Mouse (Mus musculus): ENCODE measurements around the gene Rack1. TPM values are rescaled to one million over a fixed set of nuclear protein-coding genes. Genes with fewer than 3 reads are reported as not detected.
"Not testable (repeated sequence)": the region's sequence is repeated elsewhere in the genome, so short reads cannot be mapped to it uniquely, and the experiment has no call there.

Rack1 gene
- polyA plus RNA-seq, 1 experiment from 2014 or later, result 351 TPM

GRCm38 (mm10) chr11:48838181-48838797, 38.2 kb downstream of the Rack1 start:
- Histone ChIP-seq H3K9ac (ENCODE audit: low read depth, low read length) (peak overlapping the region; percentile 70), H3K4me1 (ENCODE audit: control insufficient read depth, insufficient read depth, low read length) (peaks cover 9% of the 10 kb centered on the region), H3K27me3 (ENCODE audit: control insufficient read depth, insufficient read depth, low read depth, low read length) (no peaks in the 10 kb centered on the region; the same call in 1 of the 2 replicates), H3K9me3 (replicated peaks; ENCODE audit: control insufficient read depth, low read length, poor library complexity, severe bottlenecking) (no peaks in the 10 kb centered on the region), H3K27ac (ENCODE audit: low read length) (no peak overlapping the region; the same call in 1 of the 2 replicates), H3K36me3 (ENCODE audit: control insufficient read depth, insufficient read depth, low read length) (no peaks in the 10 kb centered on the region), H3K4me3 (ENCODE audit: low read depth, low read length) (peak overlapping the region; percentile 64), H3K4me2 (ENCODE audit: low read length) (peak overlapping the region; percentile 81)
- whole genome bisulfite sequencing, result 3% methylated on average over 16 of the region's 16 CpGs
- ATAC-seq, result peak; percentile 25; the same call in 1 of the 2 replicates

GRCm38 (mm10) chr11:48838879-48839680, 38.9 kb downstream of the Rack1 start:
- WGBS, result 76% methylated on average over 10 of the region's 10 CpGs
- peak overlapping the region; percentile 70; the same call in 1 of the 2 replicates for H3K9ac ChIP-seq (ENCODE audit: low read depth, low read length)
- no peak for ATAC-seq
- no peaks in the 10 kb centered on the region for H3K9me3 ChIP-seq (replicated peaks; ENCODE audit: control insufficient read depth, low read length, poor library complexity, severe bottlenecking)
- no peaks in the 10 kb centered on the region for H3K36me3 ChIP-seq (ENCODE audit: control insufficient read depth, insufficient read depth, low read length)
- peak overlapping the region; percentile 81 for H3K4me2 ChIP-seq (ENCODE audit: low read length)
- no peaks in the 10 kb centered on the region; the same call in 1 of the 2 replicates for H3K27me3 ChIP-seq (ENCODE audit: control insufficient read depth, insufficient read depth, low read depth, low read length)
- peak overlapping the region; percentile 64 for H3K4me3 ChIP-seq (ENCODE audit: low read depth, low read length)
- H3K4me1 ChIP-seq (ENCODE audit: control insufficient read depth, insufficient read depth, low read length), result peaks cover 9% of the 10 kb centered on the region
- H3K27ac ChIP-seq (ENCODE audit: low read length), result no peak overlapping the region

- ATAC-seq, result no peak
- Histone ChIP-seq H3K9ac (ENCODE audit: low read depth, low read length) (no peak overlapping the region), H3K4me1 (ENCODE audit: control insufficient read depth, insufficient read depth, low read length) (peaks cover 9% of the 10 kb centered on the region), H3K9me3 (replicated peaks; ENCODE audit: control insufficient read depth, low read length, poor library complexity, severe bottlenecking) (no peaks in the 10 kb centered on the region), H3K36me3 (ENCODE audit: control insufficient read depth, insufficient read depth, low read length) (no peaks in the 10 kb centered on the region), H3K27ac (ENCODE audit: low read length) (no peak overlapping the region), H3K27me3 (ENCODE audit: control insufficient read depth, insufficient read depth, low read depth, low read length) (no peaks in the 10 kb centered on the region; the same call in 1 of the 2 replicates), H3K4me3 (ENCODE audit: low read depth, low read length) (no peak overlapping the region), H3K4me2 (ENCODE audit: low read length) (no peak overlapping the region)
These were observed 40.7 kb downstream of the Rack1 start for GRCm38 (mm10) chr11:48840805-48841204.

- WGBS, result 92% methylated on average over 5 of the region's 5 CpGs
These were observed 41.1 kb downstream of the Rack1 start for GRCm38 (mm10) chr11:48841213-48841612.

GRCm38 (mm10) chr11:48842378-48842792, 42.3 kb downstream of the Rack1 start:
- Histone ChIP-seq H3K4me2 (ENCODE audit: low read length) (no peak overlapping the region), H3K4me1 (ENCODE audit: control insufficient read depth, insufficient read depth, low read length) (peaks cover 5% of the 10 kb centered on the region), H3K9me3 (replicated peaks; ENCODE audit: control insufficient read depth, low read length, poor library complexity, severe bottlenecking) (no peaks in the 10 kb centered on the region), H3K36me3 (ENCODE audit: control insufficient read depth, insufficient read depth, low read length) (no peaks in the 10 kb centered on the region), H3K27me3 (ENCODE audit: control insufficient read depth, insufficient read depth, low read depth, low read length) (no peaks in the 10 kb centered on the region), H3K9ac (ENCODE audit: low read depth, low read length) (no peak overlapping the region), H3K4me3 (ENCODE audit: low read depth, low read length) (no peak overlapping the region), H3K27ac (ENCODE audit: low read length) (no peak overlapping the region)
- ATAC-seq, result no peak
- WGBS, result 82% methylated on average over 4 of the region's 4 CpGs

More at GRCm38 (mm10) chr11:48841213-48841612, 41.1 kb downstream of the Rack1 start:
- no peaks in the 10 kb centered on the region; the same call in 1 of the 2 replicates for H3K27me3 ChIP-seq (ENCODE audit: control insufficient read depth, insufficient read depth, low read depth, low read length)
- H3K9ac ChIP-seq (ENCODE audit: low read depth, low read length), result no peak overlapping the region
- no peak for ATAC-seq
- H3K4me3 ChIP-seq (ENCODE audit: low read depth, low read length), result no peak overlapping the region
- H3K4me2 ChIP-seq (ENCODE audit: low read length), result no peak overlapping the region
- H3K27ac ChIP-seq (ENCODE audit: low read length), result no peak overlapping the region
- no peaks in the 10 kb centered on the region for H3K9me3 ChIP-seq (replicated peaks; ENCODE audit: control insufficient read depth, low read length, poor library complexity, severe bottlenecking)
- H3K36me3 ChIP-seq (ENCODE audit: control insufficient read depth, insufficient read depth, low read length), result no peaks in the 10 kb centered on the region
- H3K4me1 ChIP-seq (ENCODE audit: control insufficient read depth, insufficient read depth, low read length), result peaks cover 9% of the 10 kb centered on the region

- H3K9ac ChIP-seq (ENCODE audit: low read depth, low read length), result no peak overlapping the region
- WGBS, result 84% methylated on average over 11 of the region's 11 CpGs
- ATAC-seq, result no peak
- H3K27me3 ChIP-seq (ENCODE audit: control insufficient read depth, insufficient read depth, low read depth, low read length), result no peaks in the 10 kb centered on the region
- peaks cover 5% of the 10 kb centered on the region for H3K4me1 ChIP-seq (ENCODE audit: control insufficient read depth, insufficient read depth, low read length)
- no peaks in the 10 kb centered on the region for H3K36me3 ChIP-seq (ENCODE audit: control insufficient read depth, insufficient read depth, low read length)
- H3K4me2 ChIP-seq (ENCODE audit: low read length), result no peak overlapping the region
- no peak overlapping the region for H3K27ac ChIP-seq (ENCODE audit: low read length)
- H3K9me3 ChIP-seq (replicated peaks; ENCODE audit: control insufficient read depth, low read length, poor library complexity, severe bottlenecking), result no peaks in the 10 kb centered on the region
- no peak overlapping the region for H3K4me3 ChIP-seq (ENCODE audit: low read depth, low read length)
These were observed 43.1 kb downstream of the Rack1 start for GRCm38 (mm10) chr11:48843202-48843601.

GRCm38 (mm10) chr11:48844309-48844708, 44.2 kb downstream of the Rack1 start:
- no peaks in the 10 kb centered on the region for H3K9me3 ChIP-seq (replicated peaks; ENCODE audit: control insufficient read depth, low read length, poor library complexity, severe bottlenecking)
- no peak overlapping the region for H3K27ac ChIP-seq (ENCODE audit: low read length)
- H3K27me3 ChIP-seq (ENCODE audit: control insufficient read depth, insufficient read depth, low read depth, low read length), result no peaks in the 10 kb centered on the region
- H3K9ac ChIP-seq (ENCODE audit: low read depth, low read length), result no peak overlapping the region
- no peak for ATAC-seq
- no peak overlapping the region for H3K4me3 ChIP-seq (ENCODE audit: low read depth, low read length)
- 54% methylated on average over 6 of the region's 6 CpGs for WGBS
- no peak overlapping the region for H3K4me2 ChIP-seq (ENCODE audit: low read length)
- no peaks in the 10 kb centered on the region for H3K4me1 ChIP-seq (ENCODE audit: control insufficient read depth, insufficient read depth, low read length)
- H3K36me3 ChIP-seq (ENCODE audit: control insufficient read depth, insufficient read depth, low read length), result no peaks in the 10 kb centered on the region

GRCm38 (mm10) chr11:48845244-48845815, 45.2 kb downstream of the Rack1 start:
- no peaks in the 10 kb centered on the region for H3K4me1 ChIP-seq (ENCODE audit: control insufficient read depth, insufficient read depth, low read length)
- WGBS, result 45% methylated on average over 13 of the region's 13 CpGs
- no peak for ATAC-seq

GRCm38 (mm10) chr11:48846362-48846761, 46.2 kb downstream of the Rack1 start:
- not testable (repeated sequence) for H3K9ac ChIP-seq (ENCODE audit: low read depth, low read length); H3K4me2 ChIP-seq (ENCODE audit: low read length); H3K27ac ChIP-seq (ENCODE audit: low read length); H3K4me3 ChIP-seq (ENCODE audit: low read depth, low read length); H3K27me3 ChIP-seq (ENCODE audit: control insufficient read depth, insufficient read depth, low read depth, low read length); H3K4me1 ChIP-seq (ENCODE audit: control insufficient read depth, insufficient read depth, low read length); H3K9me3 ChIP-seq (replicated peaks; ENCODE audit: control insufficient read depth, low read length, poor library complexity, severe bottlenecking); ATAC-seq; H3K36me3 ChIP-seq (ENCODE audit: control insufficient read depth, insufficient read depth, low read length)
- WGBS, result 78% methylated on average over 2 of the region's 2 CpGs

More at GRCm38 (mm10) chr11:48845244-48845815, 45.2 kb downstream of the Rack1 start:
- Histone ChIP-seq H3K27me3 (ENCODE audit: control insufficient read depth, insufficient read depth, low read depth, low read length) (no peaks in the 10 kb centered on the region), H3K4me3 (ENCODE audit: low read depth, low read length) (no peak overlapping the region), H3K27ac (ENCODE audit: low read length) (no peak overlapping the region), H3K4me2 (ENCODE audit: low read length) (no peak overlapping the region), H3K9ac (ENCODE audit: low read depth, low read length) (no peak overlapping the region), H3K36me3 (ENCODE audit: control insufficient read depth, insufficient read depth, low read length) (no peaks in the 10 kb centered on the region), H3K9me3 (replicated peaks; ENCODE audit: control insufficient read depth, low read length, poor library complexity, severe bottlenecking) (no peaks in the 10 kb centered on the region)

Data from midbrain, embryonic 16.5 days (tissue).